Mouse (Mus musculus): ENCODE data around the gene Eaf2. TPM values are rescaled to one million over a fixed set of nuclear protein-coding genes. Genes with fewer than 3 reads are reported as not detected.

Eaf2 gene
- total and polyA plus RNA-seq, 3 experiments = 3.5 to 7.4 (median 5.0) TPM

- TF ChIP-seq CHD2 (IDR thresholded peaks at IDR 0.05; ENCODE audit: low read length) (no peak), E2F4 (IDR thresholded peaks at IDR 0.05; ENCODE audit: insufficient replicate concordance, low read depth, low read length) (no peak)
- H3K36me3 ChIP-seq (replicated peaks in 1 of 2; ENCODE audit: control insufficient read depth in 1 of 2, insufficient read depth in 1 of 2, low read length in 1 of 2) = peaks cover 43 to 89% of the 10 kb centered on the region in 2 experiments
- DNase-seq (ENCODE audit: extremely low read depth) = no peak
- in situ Hi-C loops (cut with MboI; ENCODE audit: low pct_ligation_motif_present, low pct_unique_long_range_greater_than_20kb, low sequenced_read_pairs) = no loop called here
- no peaks in the 10 kb centered on the region for H3K79me2 ChIP-seq (replicated peaks; ENCODE audit: control insufficient read depth, extremely low read depth, insufficient read depth, poor library complexity, severe bottlenecking)
- no peaks in the 10 kb centered on the region for H3K9me3 ChIP-seq (replicated peaks; ENCODE audit: low read length)
- H3K4me3 ChIP-seq (replicated peaks in 1 of 3; ENCODE audit: low read depth in 2 of 3, low read length in 2 of 3, poor library complexity in 1 of 3) = no peak overlapping the region
- H3K27me3 ChIP-seq (replicated peaks) = no peaks in the 10 kb centered on the region
- no peak overlapping the region for H3K9ac ChIP-seq (ENCODE audit: insufficient read depth, low read depth)
- dilution Hi-C loops (cut with MboI; ENCODE audit: extremely low pct_ligation_motif_present, extremely low pct_unique_long_range_greater_than_20kb, low sequenced_read_pairs) = no loop called here
- H3K4me1 ChIP-seq (ENCODE audit: control insufficient read depth in 1 of 2, insufficient read depth in 2 of 2) = no peaks in the 10 kb centered on the region
- H3K27ac ChIP-seq (ENCODE audit: insufficient read depth, low read depth) = no peak overlapping the region
- H3K4me2 ChIP-seq (ENCODE audit: insufficient read depth, low read depth, poor library complexity, severe bottlenecking) = no peak overlapping the region
These were observed 28.4 kb upstream of the Eaf2 start for GRCm38 (mm10) chr16:36903156-36903555.

DNA sequence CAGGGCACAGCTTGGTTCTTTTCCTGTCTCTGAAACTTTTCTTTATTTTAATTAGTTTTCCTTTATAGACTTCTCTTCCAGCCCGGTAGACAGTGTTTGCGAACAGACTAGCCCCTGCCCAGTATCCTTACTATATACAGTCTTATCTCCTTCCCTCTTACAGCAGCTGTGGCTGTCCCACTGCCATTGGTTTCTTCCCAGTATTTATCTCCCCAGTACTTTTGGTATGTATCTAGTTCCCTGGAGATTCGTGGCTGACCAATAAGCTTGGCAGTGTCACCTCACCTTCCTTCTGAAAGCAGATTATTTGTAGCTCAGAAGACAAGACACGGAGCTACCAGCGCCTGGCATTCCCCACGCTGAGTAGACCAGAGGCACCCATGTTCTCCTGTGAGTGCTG lies 21.9 kb upstream of the Eaf2 start:
- Histone ChIP-seq H3K27ac (ENCODE audit: insufficient read depth, low read depth) (no peak overlapping the region), H3K9me3 (replicated peaks; ENCODE audit: low read length) (no peaks in the 10 kb centered on the region), H3K4me1 (ENCODE audit: control insufficient read depth in 1 of 2, insufficient read depth in 2 of 2) (no peaks in the 10 kb centered on the region), H3K4me3 (replicated peaks in 1 of 3; ENCODE audit: low read depth in 2 of 3, low read length in 2 of 3, poor library complexity in 1 of 3) (no peak overlapping the region), H3K27me3 (replicated peaks) (no peaks in the 10 kb centered on the region), H3K4me2 (ENCODE audit: insufficient read depth, low read depth, poor library complexity, severe bottlenecking) (no peak overlapping the region), H3K36me3 (replicated peaks in 1 of 2; ENCODE audit: control insufficient read depth in 1 of 2, insufficient read depth in 1 of 2, low read length in 1 of 2) (peaks cover 68 to 95% of the 10 kb centered on the region in 2 experiments), H3K79me2 (replicated peaks; ENCODE audit: control insufficient read depth, extremely low read depth, insufficient read depth, poor library complexity, severe bottlenecking) (no peaks in the 10 kb centered on the region), H3K9ac (ENCODE audit: insufficient read depth, low read depth) (no peak overlapping the region)
- dilution Hi-C loops (cut with MboI; ENCODE audit: extremely low pct_ligation_motif_present, extremely low pct_unique_long_range_greater_than_20kb, low sequenced_read_pairs) (no loop called here), in situ Hi-C loops (cut with MboI; ENCODE audit: low pct_ligation_motif_present, low pct_unique_long_range_greater_than_20kb, low sequenced_read_pairs) (no loop called here)
- no peak for DNase-seq (ENCODE audit: extremely low read depth)
- no peak for TF ChIP-seq RCOR1 (conservative IDR thresholded peaks at IDR 0.05; ENCODE audit: low read depth, low read length)
- no peak for TF ChIP-seq UBTF (IDR thresholded peaks at IDR 0.05; ENCODE audit: low read depth, low read length)
- TF ChIP-seq GABPA (IDR thresholded peaks at IDR 0.05; ENCODE audit: insufficient replicate concordance, low read depth, low read length) = no peak
- TF ChIP-seq ZNF384 (IDR thresholded peaks at IDR 0.05; ENCODE audit: low read depth, low read length) = no peak
- TF ChIP-seq CHD1 (IDR thresholded peaks at IDR 0.05; ENCODE audit: low read depth, low read length) = no peak
- no peak for TF ChIP-seq ZMIZ1 (IDR thresholded peaks at IDR 0.05; ENCODE audit: low read depth, low read length)
- no peak for TF ChIP-seq HCFC1 (IDR thresholded peaks at IDR 0.05; ENCODE audit: low read depth, low read length)
- TF ChIP-seq PAX5 (IDR thresholded peaks at IDR 0.05; ENCODE audit: low read length) = no peak

- Histone ChIP-seq H3K4me1 (ENCODE audit: control insufficient read depth in 1 of 2, insufficient read depth in 2 of 2) (no peaks in the 10 kb centered on the region), H3K9me3 (replicated peaks; ENCODE audit: low read length) (no peaks in the 10 kb centered on the region), H3K4me3 (replicated peaks in 1 of 3; ENCODE audit: low read depth in 2 of 3, low read length in 2 of 3, poor library complexity in 1 of 3) (no peak overlapping the region), H3K27me3 (replicated peaks) (no peaks in the 10 kb centered on the region), H3K9ac (ENCODE audit: insufficient read depth, low read depth) (no peak overlapping the region), H3K36me3 (replicated peaks in 1 of 2; ENCODE audit: control insufficient read depth in 1 of 2, insufficient read depth in 1 of 2, low read length in 1 of 2) (peaks cover 74 to 93% of the 10 kb centered on the region in 2 experiments), H3K27ac (ENCODE audit: insufficient read depth, low read depth) (no peak overlapping the region), H3K4me2 (ENCODE audit: insufficient read depth, low read depth, poor library complexity, severe bottlenecking) (no peak overlapping the region), H3K79me2 (replicated peaks; ENCODE audit: control insufficient read depth, extremely low read depth, insufficient read depth, poor library complexity, severe bottlenecking) (no peaks in the 10 kb centered on the region)
- DNase-seq (ENCODE audit: extremely low read depth) = no peak
- dilution Hi-C loops (cut with MboI; ENCODE audit: extremely low pct_ligation_motif_present, extremely low pct_unique_long_range_greater_than_20kb, low sequenced_read_pairs) (no loop called here), in situ Hi-C loops (cut with MboI; ENCODE audit: low pct_ligation_motif_present, low pct_unique_long_range_greater_than_20kb, low sequenced_read_pairs) (no loop called here)
- TF ChIP-seq MYC (IDR thresholded peaks at IDR 0.05; ENCODE audit: low read depth, low read length) (no peak), KAT2A (IDR thresholded peaks at IDR 0.05; ENCODE audit: insufficient replicate concordance, low read length) (no peak), SIN3A (IDR thresholded peaks at IDR 0.05; ENCODE audit: low read length) (no peak), MEF2A (IDR thresholded peaks at IDR 0.05; ENCODE audit: borderline replicate concordance, low read depth, low read length) (no peak), UBTF (IDR thresholded peaks at IDR 0.05; ENCODE audit: low read depth, low read length) (no peak), NELFE (IDR thresholded peaks at IDR 0.05; ENCODE audit: low read depth, low read length) (no peak), ZMIZ1 (IDR thresholded peaks at IDR 0.05; ENCODE audit: low read depth, low read length) (no peak), ZKSCAN1 (IDR thresholded peaks at IDR 0.05; ENCODE audit: borderline replicate concordance, low read depth, low read length) (no peak), ELF1 (IDR thresholded peaks at IDR 0.05; ENCODE audit: low read depth, low read length) (no peak), USF1 (IDR thresholded peaks at IDR 0.05; ENCODE audit: low read depth, low read length) (no peak), NRF1 (IDR thresholded peaks at IDR 0.05; ENCODE audit: low read depth, low read length) (no peak), ZC3H11A (IDR thresholded peaks at IDR 0.05; ENCODE audit: low read depth, low read length) (no peak)
These were observed 18.5 kb upstream of the Eaf2 start for GRCm38 (mm10) chr16:36893317-36893716.
